Mouse (Mus musculus): Measurements from ENCODE around the gene Slc16a10. TPM values are rescaled to one million over a fixed set of nuclear protein-coding genes. Genes with fewer than 3 reads are reported as not detected.

Slc16a10 gene
- polyA plus RNA-seq, 1 experiment from 2014 or later: 2.2 TPM

- Histone ChIP-seq H3K9me3 (replicated peaks) (no peaks in the 10 kb centered on the region), H3K4me1 (0 out of 2 replicates have a peak, but pooled peaks cover 2% of the 10 kb centered on the region), H3K36me3 (no peaks in the 10 kb centered on the region), H3K9ac (replicated peaks) (no peak overlapping the region), H3K27ac (replicated peaks) (no peak overlapping the region), H3K27me3 (replicated peaks) (no peaks in the 10 kb centered on the region), H3K4me2 (no peak overlapping the region), H3K4me3 (replicated peaks) (no peak overlapping the region)
- no peak for ATAC-seq (ENCODE audit: low FRiP score)
- 88% methylated on average over 2 of the region's 2 CpGs for WGBS
Observed at GRCm38 (mm10) chr10:40079256-40079655, 62.8 kb downstream of the Slc16a10 start.

DNA sequence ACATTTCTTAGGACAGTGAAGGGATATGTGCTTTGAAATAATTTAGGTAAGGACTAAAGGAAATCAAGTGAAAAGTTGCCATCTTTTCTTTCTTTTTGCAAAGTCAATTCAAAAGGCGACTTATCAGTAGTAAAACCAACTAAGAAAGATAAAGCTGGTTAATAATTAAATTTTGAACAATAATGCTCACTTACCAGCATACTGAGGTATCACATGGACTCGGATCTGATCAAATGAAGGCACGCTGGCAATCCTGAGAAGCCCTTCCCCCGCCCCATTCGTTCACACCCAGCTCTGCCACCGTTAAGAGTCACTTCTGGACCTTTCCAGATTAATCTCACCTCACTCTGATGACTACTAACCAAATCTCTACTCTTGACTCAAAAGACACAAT is 64.1 kb downstream of the Slc16a10 start:
- Histone ChIP-seq H3K4me2 (no peak overlapping the region), H3K9ac (replicated peaks) (no peak overlapping the region), H3K4me1 (0 out of 2 replicates have a peak, but pooled peaks cover 2% of the 10 kb centered on the region), H3K36me3 (no peaks in the 10 kb centered on the region), H3K4me3 (replicated peaks) (no peak overlapping the region), H3K9me3 (replicated peaks) (no peaks in the 10 kb centered on the region), H3K27ac (replicated peaks) (no peak overlapping the region), H3K27me3 (replicated peaks) (no peaks in the 10 kb centered on the region)
- no peak for ATAC-seq (ENCODE audit: low FRiP score)
- WGBS: 83% methylated on average over 6 of the region's 6 CpGs

DNA sequence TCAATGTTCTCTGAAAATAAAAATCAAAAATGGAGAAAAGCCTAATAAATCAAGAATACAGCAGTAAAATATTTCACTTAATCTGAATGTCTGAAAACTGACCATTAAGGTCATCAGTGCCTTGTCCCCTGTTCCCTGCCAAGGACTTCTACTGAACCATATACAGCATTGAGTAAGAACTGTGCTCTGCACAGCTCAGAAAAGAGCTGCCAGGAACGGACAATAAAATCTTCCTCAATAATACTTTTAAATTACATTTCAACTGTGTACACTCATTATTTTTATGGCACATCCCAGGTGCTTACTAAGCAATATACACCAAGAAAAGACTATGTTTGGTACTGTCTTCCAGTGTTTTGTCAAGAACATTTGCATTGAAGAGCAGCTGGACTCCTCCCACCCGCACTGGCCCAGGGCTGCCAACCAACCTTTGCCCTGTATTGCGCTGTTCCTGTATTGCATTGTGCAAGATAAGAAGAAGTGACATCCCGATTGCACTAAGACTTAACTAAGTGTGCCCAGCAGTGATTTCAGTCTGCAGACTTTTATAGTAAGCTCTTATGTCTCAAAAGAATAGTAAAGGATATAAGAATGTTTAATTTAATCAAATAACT is 64.6 kb downstream of the Slc16a10 start:
- H3K4me2 ChIP-seq: no peak overlapping the region
- H3K4me1 ChIP-seq: 0 out of 2 replicates have a peak, but pooled peaks cover 2% of the 10 kb centered on the region
- H3K27ac ChIP-seq (replicated peaks): no peak overlapping the region
- no peak overlapping the region for H3K4me3 ChIP-seq (replicated peaks)
- no peaks in the 10 kb centered on the region for H3K9me3 ChIP-seq (replicated peaks)
- no peaks in the 10 kb centered on the region for H3K27me3 ChIP-seq (replicated peaks)
- WGBS: 73% methylated on average over 4 of the region's 4 CpGs
- ATAC-seq (ENCODE audit: low FRiP score): no peak
- H3K36me3 ChIP-seq: no peaks in the 10 kb centered on the region
- H3K9ac ChIP-seq (replicated peaks): no peak overlapping the region

- 89% methylated on average over 6 of the region's 6 CpGs for WGBS
Observed at GRCm38 (mm10) chr10:40073608-40074007, 68.5 kb downstream of the Slc16a10 start.

DNA sequence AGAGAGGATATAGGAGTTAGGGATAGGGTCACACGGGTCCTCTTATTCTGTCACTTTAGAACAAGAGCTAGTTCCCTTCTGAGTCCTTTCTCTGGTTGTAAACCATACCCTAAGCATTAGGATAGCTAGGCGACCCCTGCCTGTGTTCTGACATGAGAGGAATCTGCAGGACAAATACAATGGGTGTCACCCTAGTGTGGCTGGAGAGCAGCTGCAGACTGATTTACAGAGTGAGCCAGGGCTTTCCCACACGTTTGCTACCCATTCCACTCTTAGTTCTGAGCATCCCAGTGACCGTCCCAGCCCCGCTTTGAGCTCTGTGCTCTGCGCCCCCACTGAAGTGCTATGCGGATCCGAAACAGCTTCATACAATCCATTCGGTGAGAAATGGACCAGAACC is 71.4 kb downstream of the Slc16a10 start:
- Histone ChIP-seq H3K9ac (replicated peaks) (no peak overlapping the region), H3K4me3 (replicated peaks) (no peak overlapping the region), H3K4me1 (no peaks in the 10 kb centered on the region), H3K9me3 (replicated peaks) (no peaks in the 10 kb centered on the region), H3K27me3 (replicated peaks) (no peaks in the 10 kb centered on the region), H3K36me3 (no peaks in the 10 kb centered on the region), H3K4me2 (no peak overlapping the region), H3K27ac (replicated peaks) (no peak overlapping the region)
- no peak for ATAC-seq (ENCODE audit: low FRiP score)
- 36% methylated on average over 9 of the region's 9 CpGs for WGBS

More at GRCm38 (mm10) chr10:40073608-40074007, 68.5 kb downstream of the Slc16a10 start:
- no peak for ATAC-seq (ENCODE audit: low FRiP score)
- H3K27ac ChIP-seq (replicated peaks): no peak overlapping the region
- H3K9me3 ChIP-seq (replicated peaks): no peaks in the 10 kb centered on the region
- H3K27me3 ChIP-seq (replicated peaks): no peaks in the 10 kb centered on the region
- no peak overlapping the region for H3K4me3 ChIP-seq (replicated peaks)
- no peak overlapping the region for H3K9ac ChIP-seq (replicated peaks)
- no peak overlapping the region for H3K4me2 ChIP-seq
- 0 out of 2 replicates have a peak, but pooled peaks cover 2% of the 10 kb centered on the region for H3K4me1 ChIP-seq
- H3K36me3 ChIP-seq: no peaks in the 10 kb centered on the region

DNA sequence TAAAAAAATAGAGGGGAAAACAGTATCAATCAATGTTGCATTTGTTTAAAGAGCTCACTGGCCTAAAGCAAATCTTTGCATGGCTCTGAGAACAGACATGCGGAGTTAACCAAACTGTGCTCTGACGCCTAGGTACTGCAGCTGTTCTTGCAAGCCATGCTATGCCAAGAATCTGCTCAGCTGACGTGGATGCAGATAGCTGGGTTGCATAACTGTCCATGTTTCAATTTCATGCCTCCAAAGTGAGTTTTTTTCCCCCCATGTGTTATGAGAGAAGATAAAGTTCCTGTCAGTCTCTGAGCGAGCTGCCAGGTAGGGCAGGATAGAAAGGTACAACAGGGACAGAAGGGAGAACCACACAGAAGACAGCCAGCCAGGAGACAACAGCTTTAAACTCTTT is 72.8 kb downstream of the Slc16a10 start:
- Histone ChIP-seq H3K9me3 (replicated peaks) (no peaks in the 10 kb centered on the region), H3K27me3 (replicated peaks) (no peaks in the 10 kb centered on the region), H3K36me3 (no peaks in the 10 kb centered on the region), H3K4me3 (replicated peaks) (no peak overlapping the region), H3K27ac (replicated peaks) (no peak overlapping the region), H3K9ac (replicated peaks) (no peak overlapping the region), H3K4me1 (no peaks in the 10 kb centered on the region), H3K4me2 (no peak overlapping the region)
- ATAC-seq (ENCODE audit: low FRiP score): no peak
- 59% methylated on average over 4 of the region's 4 CpGs for WGBS

DNA sequence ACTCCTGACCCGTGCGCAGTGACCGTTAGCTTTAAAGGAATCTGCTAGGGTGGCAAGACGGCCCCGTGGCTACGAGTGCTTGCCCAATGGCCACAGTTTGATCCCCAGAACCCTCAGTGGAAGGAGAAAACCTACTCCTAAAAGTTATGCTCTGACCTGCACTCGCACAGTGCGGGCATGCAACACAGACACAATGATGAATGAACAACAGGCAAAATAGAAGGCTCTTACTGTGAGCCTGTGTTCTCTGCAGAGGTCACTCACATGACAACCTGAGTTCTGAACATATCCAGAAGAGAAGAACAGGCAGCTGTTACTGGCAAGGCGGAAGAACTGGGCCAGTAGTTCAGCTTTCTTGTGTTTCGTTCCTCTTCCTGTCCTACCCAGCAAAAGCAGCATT is 73.5 kb downstream of the Slc16a10 start:
- Histone ChIP-seq H3K27me3 (replicated peaks) (no peaks in the 10 kb centered on the region), H3K9me3 (replicated peaks) (no peaks in the 10 kb centered on the region), H3K4me3 (replicated peaks) (no peak overlapping the region), H3K4me1 (no peaks in the 10 kb centered on the region), H3K9ac (replicated peaks) (no peak overlapping the region), H3K4me2 (no peak overlapping the region), H3K27ac (replicated peaks) (no peak overlapping the region), H3K36me3 (no peaks in the 10 kb centered on the region)
- ATAC-seq (ENCODE audit: low FRiP score): no peak
- WGBS: 75% methylated on average over 10 of the region's 10 CpGs

- H3K27ac ChIP-seq (replicated peaks): no peak overlapping the region
- 16% methylated on average over 1 of the region's 1 CpGs for WGBS
- no peak for ATAC-seq (ENCODE audit: low FRiP score)
Observed at GRCm38 (mm10) chr10:40067529-40067928, 74.5 kb downstream of the Slc16a10 start.

GRCm38 (mm10) chr10:40067071-40067470 is 75.0 kb downstream of the Slc16a10 start:
- Histone ChIP-seq H3K27me3 (replicated peaks) (no peaks in the 10 kb centered on the region), H3K9me3 (replicated peaks) (no peaks in the 10 kb centered on the region), H3K36me3 (no peaks in the 10 kb centered on the region), H3K9ac (replicated peaks) (no peak overlapping the region), H3K4me3 (replicated peaks) (no peak overlapping the region), H3K4me2 (no peak overlapping the region), H3K4me1 (no peaks in the 10 kb centered on the region), H3K27ac (replicated peaks) (no peak overlapping the region)
- 0% methylated on average over 1 of the region's 1 CpGs for WGBS
- no peak for ATAC-seq (ENCODE audit: low FRiP score)

More at GRCm38 (mm10) chr10:40067529-40067928, 74.5 kb downstream of the Slc16a10 start:
- Histone ChIP-seq H3K27me3 (replicated peaks) (no peaks in the 10 kb centered on the region), H3K4me2 (no peak overlapping the region), H3K4me3 (replicated peaks) (no peak overlapping the region), H3K4me1 (no peaks in the 10 kb centered on the region), H3K9ac (replicated peaks) (no peak overlapping the region), H3K36me3 (no peaks in the 10 kb centered on the region), H3K9me3 (replicated peaks) (no peaks in the 10 kb centered on the region)

GRCm38 (mm10) chr10:40065357-40065756 is 76.7 kb downstream of the Slc16a10 start:
- Histone ChIP-seq H3K4me1 (no peaks in the 10 kb centered on the region), H3K4me2 (no peak overlapping the region), H3K9ac (replicated peaks) (no peak overlapping the region), H3K27ac (replicated peaks) (no peak overlapping the region), H3K9me3 (replicated peaks) (no peaks in the 10 kb centered on the region), H3K36me3 (no peaks in the 10 kb centered on the region), H3K27me3 (replicated peaks) (no peaks in the 10 kb centered on the region), H3K4me3 (replicated peaks) (no peak overlapping the region)
- 44% methylated on average over 3 of the region's 3 CpGs for WGBS
- no peak for ATAC-seq (ENCODE audit: low FRiP score)

- Histone ChIP-seq H3K4me1 (peaks cover 2% of the 10 kb centered on the region; the same call in 1 of the 2 replicates), H3K36me3 (no peaks in the 10 kb centered on the region), H3K4me2 (no peak overlapping the region), H3K27me3 (replicated peaks) (no peaks in the 10 kb centered on the region), H3K9ac (replicated peaks) (no peak overlapping the region), H3K27ac (replicated peaks) (no peak overlapping the region), H3K9me3 (replicated peaks) (no peaks in the 10 kb centered on the region), H3K4me3 (replicated peaks) (no peak overlapping the region)
- ATAC-seq (ENCODE audit: low FRiP score): no peak
- WGBS: 23% methylated on average over 5 of the region's 5 CpGs
Observed at GRCm38 (mm10) chr10:40063291-40063890, 78.7 kb downstream of the Slc16a10 start.

DNA sequence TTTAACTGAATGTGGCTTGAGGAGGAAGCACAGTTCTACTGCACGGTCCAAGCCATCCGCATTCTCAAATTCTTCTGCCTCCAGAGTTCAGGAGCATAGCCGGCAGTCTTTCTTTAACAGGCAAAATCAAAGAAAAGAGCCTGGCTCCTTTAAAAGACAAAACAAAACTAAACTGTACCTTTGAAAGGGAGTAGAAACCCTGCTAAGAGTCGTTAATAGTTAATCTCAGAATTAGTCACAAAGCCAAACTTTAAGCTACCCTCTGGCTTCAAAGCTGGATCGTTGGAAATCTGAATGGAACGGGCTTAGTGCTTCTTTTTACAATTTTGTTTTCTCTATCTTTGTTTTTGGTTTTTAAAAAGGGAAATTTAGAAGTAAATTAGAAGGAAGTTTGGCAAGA is 79.2 kb downstream of the Slc16a10 start:
- no peak overlapping the region for H3K9ac ChIP-seq (replicated peaks)
- H3K27me3 ChIP-seq (replicated peaks): no peaks in the 10 kb centered on the region
- no peaks in the 10 kb centered on the region for H3K36me3 ChIP-seq
- no peak overlapping the region for H3K4me2 ChIP-seq
- no peak overlapping the region for H3K27ac ChIP-seq (replicated peaks)
- peaks cover 2% of the 10 kb centered on the region; the same call in 1 of the 2 replicates for H3K4me1 ChIP-seq
- no peak overlapping the region for H3K4me3 ChIP-seq (replicated peaks)
- ATAC-seq (ENCODE audit: low FRiP score): no peak
- no peaks in the 10 kb centered on the region for H3K9me3 ChIP-seq (replicated peaks)
- 32% methylated on average over 6 of the region's 6 CpGs for WGBS
